Mouse (Mus musculus): Measurements from ENCODE around the gene Ctse. TPM values are rescaled to one million over a fixed set of nuclear protein-coding genes. Genes with fewer than 3 reads are reported as not detected.

Gene Ctse
- polyA plus RNA-seq, 1 experiment = not detected

DNA sequence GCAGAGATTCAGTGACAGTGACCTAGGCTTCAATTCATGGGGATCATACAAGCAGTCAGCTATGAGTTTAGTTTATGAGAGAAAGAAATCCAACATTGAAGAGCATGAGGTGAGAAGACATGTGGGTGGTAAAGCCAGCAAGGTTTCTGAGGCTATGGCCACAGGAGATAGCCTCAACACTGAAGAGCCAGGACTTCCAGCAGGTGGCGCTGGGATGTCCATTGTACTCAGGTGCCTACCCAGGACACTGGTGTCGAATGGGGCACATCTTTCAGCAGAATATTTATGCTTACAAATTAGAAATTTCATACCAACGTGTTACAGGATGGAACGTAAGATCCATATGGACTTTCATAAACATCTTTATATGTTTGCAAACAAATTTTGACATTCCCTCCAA, 70.2 kb downstream of the Ctse start:
- H3K36me3 ChIP-seq (ENCODE audit: control insufficient read depth, insufficient read depth, low read length, poor library complexity, severe bottlenecking) = no peaks in the 10 kb centered on the region
- no peak overlapping the region for H3K4me3 ChIP-seq (ENCODE audit: low read depth, low read length)
- no peaks in the 10 kb centered on the region for H3K27me3 ChIP-seq (ENCODE audit: control insufficient read depth, insufficient read depth, low read length, poor library complexity, severe bottlenecking)
- no peak for TF ChIP-seq EP300 (IDR thresholded peaks at IDR 0.05; ENCODE audit: insufficient read depth, low read depth, low read length)
- peak; percentile 93 for TF ChIP-seq CTCF (IDR thresholded peaks at IDR 0.05; ENCODE audit: low read depth, low read length)
- no peak overlapping the region for H3K9ac ChIP-seq (ENCODE audit: low read depth, poor library complexity, severe bottlenecking)
- H3K9me3 ChIP-seq (replicated peaks; ENCODE audit: control insufficient read depth, insufficient read depth, low read length, poor library complexity, severe bottlenecking) = no peaks in the 10 kb centered on the region
- no peak overlapping the region for H3K27ac ChIP-seq (ENCODE audit: insufficient read depth, low read length)
- no peaks in the 10 kb centered on the region for H3K4me1 ChIP-seq (ENCODE audit: control insufficient read depth, insufficient read depth, low read length)

DNA sequence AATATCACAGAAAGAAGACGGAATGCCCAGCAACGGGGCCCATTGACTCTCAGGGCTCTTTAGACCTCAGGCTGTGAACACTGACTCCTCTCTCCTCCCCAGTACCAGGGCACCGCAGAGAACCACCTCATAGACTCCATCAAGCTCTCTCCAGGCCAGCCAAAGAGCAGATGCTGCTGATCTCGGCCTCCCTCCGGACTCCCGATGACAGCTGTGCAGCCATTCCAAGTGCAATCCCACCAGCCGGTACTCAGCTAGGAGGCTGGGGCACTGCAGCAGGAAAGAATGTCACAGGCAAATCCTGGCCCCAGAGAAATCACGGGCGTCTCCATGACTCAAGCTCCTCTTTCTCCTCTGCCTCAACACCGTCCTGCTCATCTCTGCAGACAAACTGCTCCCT, 73.4 kb downstream of the Ctse start:
- H3K9ac ChIP-seq (ENCODE audit: low read depth, poor library complexity, severe bottlenecking) = no peak overlapping the region
- H3K27ac ChIP-seq (ENCODE audit: insufficient read depth, low read length) = no peak overlapping the region
- TF ChIP-seq POLR2A (IDR thresholded peaks at IDR 0.05; ENCODE audit: insufficient read depth, low read length) (no peak), CTCF (IDR thresholded peaks at IDR 0.05; ENCODE audit: low read depth, low read length) (no peak), EP300 (IDR thresholded peaks at IDR 0.05; ENCODE audit: insufficient read depth, low read depth, low read length) (no peak)
- H3K4me3 ChIP-seq (ENCODE audit: low read depth, low read length) = no peak overlapping the region
- H3K36me3 ChIP-seq (ENCODE audit: control insufficient read depth, insufficient read depth, low read length, poor library complexity, severe bottlenecking) = no peaks in the 10 kb centered on the region
- peaks cover 4% of the 10 kb centered on the region for H3K4me1 ChIP-seq (ENCODE audit: control insufficient read depth, insufficient read depth, low read length)
- H3K9me3 ChIP-seq (replicated peaks; ENCODE audit: control insufficient read depth, insufficient read depth, low read length, poor library complexity, severe bottlenecking) = no peaks in the 10 kb centered on the region
- H3K27me3 ChIP-seq (ENCODE audit: control insufficient read depth, insufficient read depth, low read length, poor library complexity, severe bottlenecking) = no peaks in the 10 kb centered on the region

DNA sequence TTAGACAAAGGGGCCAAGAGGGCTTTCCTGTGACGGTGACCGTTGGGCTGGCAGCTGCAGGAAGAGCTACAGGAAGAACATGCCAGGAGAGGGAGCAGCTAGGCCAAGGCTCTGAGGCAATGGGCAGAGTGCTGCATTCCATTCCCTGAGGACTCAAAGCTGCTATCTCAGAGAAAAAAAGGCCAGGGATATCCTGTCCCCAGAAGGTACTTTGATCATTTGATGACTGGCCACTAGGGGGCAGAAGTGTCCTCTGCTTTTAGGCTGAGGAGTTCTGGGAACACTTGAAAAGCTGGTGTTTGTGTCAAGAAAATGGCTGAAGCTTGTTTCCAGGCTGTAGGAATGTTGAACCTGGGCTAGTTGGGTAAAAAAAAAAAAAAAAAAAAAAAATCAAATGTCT, 74.3 kb downstream of the Ctse start:
- H3K27me3 ChIP-seq (ENCODE audit: control insufficient read depth, insufficient read depth, low read length, poor library complexity, severe bottlenecking) = no peaks in the 10 kb centered on the region
- H3K9me3 ChIP-seq (replicated peaks; ENCODE audit: control insufficient read depth, insufficient read depth, low read length, poor library complexity, severe bottlenecking) = no peaks in the 10 kb centered on the region
- TF ChIP-seq CTCF (IDR thresholded peaks at IDR 0.05; ENCODE audit: low read depth, low read length) (peak; percentile 14), EP300 (IDR thresholded peaks at IDR 0.05; ENCODE audit: insufficient read depth, low read depth, low read length) (no peak), POLR2A (IDR thresholded peaks at IDR 0.05; ENCODE audit: insufficient read depth, low read length) (no peak)
- no peak overlapping the region for H3K27ac ChIP-seq (ENCODE audit: insufficient read depth, low read length)
- H3K9ac ChIP-seq (ENCODE audit: low read depth, poor library complexity, severe bottlenecking) = no peak overlapping the region
- peaks cover 4% of the 10 kb centered on the region for H3K4me1 ChIP-seq (ENCODE audit: control insufficient read depth, insufficient read depth, low read length)
- H3K36me3 ChIP-seq (ENCODE audit: control insufficient read depth, insufficient read depth, low read length, poor library complexity, severe bottlenecking) = no peaks in the 10 kb centered on the region
- no peak overlapping the region for H3K4me3 ChIP-seq (ENCODE audit: low read depth, low read length)

DNA sequence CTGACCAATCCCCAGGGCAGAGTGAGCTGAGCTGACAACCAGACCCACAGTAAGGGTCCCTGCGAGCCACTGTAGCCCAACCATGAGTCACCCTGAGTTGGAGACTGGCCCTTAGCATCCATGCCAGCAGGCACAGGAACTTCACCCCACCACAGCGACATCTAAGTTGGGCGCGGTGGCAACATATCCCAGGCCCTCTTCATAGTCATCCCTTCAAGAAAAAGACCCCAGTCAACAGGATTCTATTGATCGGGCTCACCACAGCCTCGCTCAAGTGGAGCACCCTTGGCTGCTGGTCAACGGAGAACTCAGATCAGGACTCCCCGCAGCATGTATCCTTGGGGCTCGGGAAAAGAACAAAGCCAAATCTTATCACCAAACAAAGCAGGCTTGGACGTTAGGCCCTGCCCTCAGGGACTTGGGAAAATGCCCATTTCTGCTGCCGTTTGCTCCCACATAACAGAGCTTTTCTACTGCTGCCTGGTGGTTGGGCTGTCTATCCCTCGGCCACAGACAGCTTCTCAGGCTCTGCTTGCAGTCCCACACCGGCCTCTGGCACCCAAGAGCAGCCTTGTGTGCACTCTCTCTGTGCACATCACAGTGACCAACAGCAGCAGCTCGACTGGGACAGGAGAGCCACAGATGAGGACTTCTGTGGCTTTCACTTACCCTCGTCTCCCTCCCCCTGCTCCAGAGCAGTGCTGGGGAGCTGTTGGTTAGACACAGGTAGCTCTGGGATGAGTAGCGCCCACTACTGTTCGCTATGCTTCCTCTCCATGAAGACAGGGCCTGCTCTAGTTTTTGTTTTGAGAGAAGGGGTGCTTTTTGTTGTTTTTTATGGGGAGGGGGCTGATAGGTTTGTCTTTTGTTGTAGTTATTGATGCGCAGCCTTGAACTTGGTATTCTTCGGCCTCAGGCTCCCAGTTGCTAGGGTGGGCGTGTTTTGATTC, 76.6 kb downstream of the Ctse start:
- no peaks in the 10 kb centered on the region for H3K36me3 ChIP-seq (ENCODE audit: control insufficient read depth, insufficient read depth, low read length, poor library complexity, severe bottlenecking)
- no peak overlapping the region for H3K27ac ChIP-seq (ENCODE audit: insufficient read depth, low read length)
- H3K27me3 ChIP-seq (ENCODE audit: control insufficient read depth, insufficient read depth, low read length, poor library complexity, severe bottlenecking) = no peaks in the 10 kb centered on the region
- no peaks in the 10 kb centered on the region for H3K9me3 ChIP-seq (replicated peaks; ENCODE audit: control insufficient read depth, insufficient read depth, low read length, poor library complexity, severe bottlenecking)
- H3K9ac ChIP-seq (ENCODE audit: low read depth, poor library complexity, severe bottlenecking) = no peak overlapping the region
- H3K4me3 ChIP-seq (ENCODE audit: low read depth, low read length) = 0 out of 2 replicates have a peak overlapping the region, but pooled peaks have one; percentile 7
- peaks cover 6% of the 10 kb centered on the region for H3K4me1 ChIP-seq (ENCODE audit: control insufficient read depth, insufficient read depth, low read length)
- TF ChIP-seq EP300 (IDR thresholded peaks at IDR 0.05; ENCODE audit: insufficient read depth, low read depth, low read length) (no peak), CTCF (IDR thresholded peaks at IDR 0.05; ENCODE audit: low read depth, low read length) (peak; percentile 70)

DNA sequence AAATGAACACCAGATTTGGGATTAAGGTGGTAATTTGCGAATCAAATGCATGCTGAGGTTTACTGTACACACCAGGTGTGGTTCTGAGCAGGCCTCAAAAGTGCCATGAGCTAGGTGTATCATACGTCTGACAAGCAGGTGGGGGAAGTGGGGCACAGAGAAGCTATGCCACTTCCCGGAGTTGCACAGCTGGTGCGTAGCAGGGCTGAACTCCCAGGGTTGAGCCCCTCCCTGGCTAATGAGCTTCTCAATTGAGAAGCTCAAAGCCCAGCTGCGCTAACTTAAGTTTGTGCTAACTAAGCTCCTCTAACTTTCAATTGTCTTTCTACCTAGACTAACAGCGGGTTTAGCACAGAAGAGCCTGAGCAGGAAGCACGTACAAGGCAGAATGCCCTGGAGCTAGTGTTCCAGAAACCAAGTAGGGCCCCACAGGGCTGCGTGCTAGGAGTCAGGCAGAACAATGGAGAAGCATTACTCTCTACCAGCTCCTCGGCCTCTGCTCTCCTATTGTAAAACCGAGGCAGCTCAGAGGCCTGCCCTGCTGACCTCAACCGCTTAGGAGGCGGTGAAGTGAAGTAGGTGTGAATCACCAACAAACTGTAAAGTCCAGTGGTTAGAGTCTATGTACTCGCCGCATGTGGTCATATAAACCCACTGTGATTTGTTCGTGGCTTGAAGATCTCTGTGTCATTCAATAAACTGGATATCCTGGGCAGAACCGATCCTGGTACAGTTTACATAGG, 81.0 kb downstream of the Ctse start:
- no peaks in the 10 kb centered on the region for H3K27me3 ChIP-seq (ENCODE audit: control insufficient read depth, insufficient read depth, low read length, poor library complexity, severe bottlenecking)
- no peaks in the 10 kb centered on the region for H3K9me3 ChIP-seq (replicated peaks; ENCODE audit: control insufficient read depth, insufficient read depth, low read length, poor library complexity, severe bottlenecking)
- H3K4me1 ChIP-seq (ENCODE audit: control insufficient read depth, insufficient read depth, low read length) = peaks cover 6% of the 10 kb centered on the region
- no peaks in the 10 kb centered on the region for H3K36me3 ChIP-seq (ENCODE audit: control insufficient read depth, insufficient read depth, low read length, poor library complexity, severe bottlenecking)
- H3K27ac ChIP-seq (ENCODE audit: insufficient read depth, low read length) = no peak overlapping the region
- no peak overlapping the region for H3K4me3 ChIP-seq (ENCODE audit: low read depth, low read length)
- peak; percentile 79; the same call in 1 of the 2 replicates for TF ChIP-seq EP300 (IDR thresholded peaks at IDR 0.05; ENCODE audit: insufficient read depth, low read depth, low read length)
- TF ChIP-seq POLR2A (IDR thresholded peaks at IDR 0.05; ENCODE audit: insufficient read depth, low read length) = no peak
- no peak overlapping the region for H3K9ac ChIP-seq (ENCODE audit: low read depth, poor library complexity, severe bottlenecking)

DNA sequence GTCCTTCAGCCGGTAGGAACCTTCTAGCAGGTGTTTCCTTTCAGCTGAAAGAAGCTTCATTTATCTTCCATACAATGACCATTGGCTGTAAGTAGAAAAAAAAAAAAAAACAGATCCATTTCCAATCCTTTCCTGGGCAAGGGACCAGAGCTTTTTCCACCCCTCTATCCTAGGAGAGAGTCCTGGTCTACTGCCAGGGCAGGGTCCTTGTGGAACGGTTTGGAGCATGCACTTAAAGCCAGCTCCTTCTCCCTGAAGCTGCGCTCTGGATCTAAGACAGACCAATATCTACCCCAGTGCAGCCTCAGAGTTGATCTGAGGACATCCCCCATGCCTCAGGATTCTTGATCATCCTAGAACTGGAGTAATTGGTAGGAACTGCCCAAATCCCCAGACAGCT, 83.9 kb downstream of the Ctse start:
- H3K4me1 ChIP-seq (ENCODE audit: control insufficient read depth, insufficient read depth, low read length) = peaks cover 2% of the 10 kb centered on the region
- no peak overlapping the region for H3K27ac ChIP-seq (ENCODE audit: insufficient read depth, low read length)
- H3K9ac ChIP-seq (ENCODE audit: low read depth, poor library complexity, severe bottlenecking) = no peak overlapping the region
- H3K4me3 ChIP-seq (ENCODE audit: low read depth, low read length) = no peak overlapping the region
- no peaks in the 10 kb centered on the region for H3K27me3 ChIP-seq (ENCODE audit: control insufficient read depth, insufficient read depth, low read length, poor library complexity, severe bottlenecking)
- H3K9me3 ChIP-seq (replicated peaks; ENCODE audit: control insufficient read depth, insufficient read depth, low read length, poor library complexity, severe bottlenecking) = no peaks in the 10 kb centered on the region
- TF ChIP-seq EP300 (IDR thresholded peaks at IDR 0.05; ENCODE audit: insufficient read depth, low read depth, low read length) (no peak), POLR2A (IDR thresholded peaks at IDR 0.05; ENCODE audit: insufficient read depth, low read length) (no peak), CTCF (IDR thresholded peaks at IDR 0.05; ENCODE audit: low read depth, low read length) (no peak)
- no peaks in the 10 kb centered on the region for H3K36me3 ChIP-seq (ENCODE audit: control insufficient read depth, insufficient read depth, low read length, poor library complexity, severe bottlenecking)

Data from ES-Bruce4 (cell line).